Mouse (Mus musculus) R1 (cell line): Measurements from ENCODE around the gene Zdhhc9.
"Not testable (repeated sequence)": the region's sequence is repeated elsewhere in the genome, so short reads cannot be mapped to it uniquely, and the experiment has no call there.

Experiments
- DNase-seq: peaks from one replicate; pipeline ENCODE4 v3.0.0-alpha.2; 2018; ENCODE audit warnings: low read depth, low spot score

Zdhhc9 gene

GRCm38 (mm10) chrX:48208519-48209185, at the start of gene Zdhhc9:
Zdhhc9 (minus strand) TSS chrX:48208878.
- peak; percentile 92 for DNase-seq

GRCm38 (mm10) chrX:48257011-48257410, 48.3 kb upstream of the Zdhhc9 start:
- no peak for DNase-seq

GRCm38 (mm10) chrX:48256468-48257007, 47.9 kb upstream of the Zdhhc9 start, which contains the start of gene Utp14a:
Utp14a (plus strand) TSS chrX:48256862.
- DNase-seq: peak; percentile 96

- peak; percentile 14 for DNase-seq
These were observed 47.3 kb upstream of the Zdhhc9 start for GRCm38 (mm10) chrX:48255830-48256428.

GRCm38 (mm10) chrX:48234417-48234816, 25.7 kb upstream of the Zdhhc9 start:
- peak; percentile 90 for DNase-seq

- DNase-seq: no peak
These were observed 17.5 kb upstream of the Zdhhc9 start for GRCm38 (mm10) chrX:48226225-48226624.

- peak; percentile 54 for DNase-seq
These were observed 14.0 kb upstream of the Zdhhc9 start for GRCm38 (mm10) chrX:48222706-48223105.

- DNase-seq: no peak
These were observed 10.8 kb upstream of the Zdhhc9 start for GRCm38 (mm10) chrX:48219468-48219867.

GRCm38 (mm10) chrX:48209746-48210145, 1.1 kb upstream of the Zdhhc9 start:
- not testable (repeated sequence) for DNase-seq

- DNase-seq: no peak
These were observed 754 bp downstream of the Zdhhc9 start for GRCm38 (mm10) chrX:48207761-48208487.

GRCm38 (mm10) chrX:48204469-48204868, 4.2 kb downstream of the Zdhhc9 start:
- DNase-seq: no peak

- DNase-seq: no peak
These were observed 4.9 kb downstream of the Zdhhc9 start for GRCm38 (mm10) chrX:48203763-48204162.

- DNase-seq: no peak
These were observed 5.7 kb downstream of the Zdhhc9 start for GRCm38 (mm10) chrX:48202995-48203394.

- DNase-seq: peak; percentile 76
These were observed 6.2 kb downstream of the Zdhhc9 start for GRCm38 (mm10) chrX:48202436-48202835.

GRCm38 (mm10) chrX:48201973-48202372, 6.7 kb downstream of the Zdhhc9 start:
- no peak for DNase-seq

- DNase-seq: no peak
These were observed 8.0 kb downstream of the Zdhhc9 start for GRCm38 (mm10) chrX:48200699-48201098.

GRCm38 (mm10) chrX:48199026-48199425, 9.7 kb downstream of the Zdhhc9 start:
- no peak for DNase-seq

GRCm38 (mm10) chrX:48197856-48198255, 10.8 kb downstream of the Zdhhc9 start:
- DNase-seq: peak; percentile 52

GRCm38 (mm10) chrX:48193235-48194152, 15.2 kb downstream of the Zdhhc9 start:
- DNase-seq: no peak

GRCm38 (mm10) chrX:48191261-48191660, 17.4 kb downstream of the Zdhhc9 start:
- DNase-seq: no peak

GRCm38 (mm10) chrX:48184703-48185102, 24.0 kb downstream of the Zdhhc9 start:
- no peak for DNase-seq
